Mouse (Mus musculus): ENCODE measurements around the gene Spats2l.

Spats2l gene

GRCm38 (mm10) chr1:57954376-57954765 is 180.4 kb downstream of the Spats2l start:
- ATAC-seq (ENCODE audit: insufficient number of reproducible peaks, low FRiP score, low TSS enrichment) = no peak

DNA sequence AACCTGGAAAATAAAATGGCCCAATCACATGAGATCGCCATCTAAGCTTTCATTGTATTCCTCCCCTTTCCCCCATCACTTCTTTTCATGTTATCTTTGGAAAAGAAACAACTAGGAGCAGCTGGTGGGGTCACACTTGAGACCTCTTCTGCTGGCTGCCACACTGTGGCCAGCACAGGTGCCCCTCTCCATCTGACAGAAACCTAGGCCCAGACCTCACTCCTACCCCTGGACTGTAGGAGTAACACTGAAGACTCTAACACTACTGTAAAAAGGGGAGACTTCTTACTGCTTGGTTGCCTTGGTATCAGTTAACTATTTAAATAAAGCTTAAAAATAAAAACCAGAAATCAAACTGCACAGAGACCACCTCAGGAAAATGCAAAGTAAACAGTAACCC is 181.8 kb downstream of the Spats2l start:
- no peak for ATAC-seq (ENCODE audit: insufficient number of reproducible peaks, low FRiP score, low TSS enrichment)

DNA sequence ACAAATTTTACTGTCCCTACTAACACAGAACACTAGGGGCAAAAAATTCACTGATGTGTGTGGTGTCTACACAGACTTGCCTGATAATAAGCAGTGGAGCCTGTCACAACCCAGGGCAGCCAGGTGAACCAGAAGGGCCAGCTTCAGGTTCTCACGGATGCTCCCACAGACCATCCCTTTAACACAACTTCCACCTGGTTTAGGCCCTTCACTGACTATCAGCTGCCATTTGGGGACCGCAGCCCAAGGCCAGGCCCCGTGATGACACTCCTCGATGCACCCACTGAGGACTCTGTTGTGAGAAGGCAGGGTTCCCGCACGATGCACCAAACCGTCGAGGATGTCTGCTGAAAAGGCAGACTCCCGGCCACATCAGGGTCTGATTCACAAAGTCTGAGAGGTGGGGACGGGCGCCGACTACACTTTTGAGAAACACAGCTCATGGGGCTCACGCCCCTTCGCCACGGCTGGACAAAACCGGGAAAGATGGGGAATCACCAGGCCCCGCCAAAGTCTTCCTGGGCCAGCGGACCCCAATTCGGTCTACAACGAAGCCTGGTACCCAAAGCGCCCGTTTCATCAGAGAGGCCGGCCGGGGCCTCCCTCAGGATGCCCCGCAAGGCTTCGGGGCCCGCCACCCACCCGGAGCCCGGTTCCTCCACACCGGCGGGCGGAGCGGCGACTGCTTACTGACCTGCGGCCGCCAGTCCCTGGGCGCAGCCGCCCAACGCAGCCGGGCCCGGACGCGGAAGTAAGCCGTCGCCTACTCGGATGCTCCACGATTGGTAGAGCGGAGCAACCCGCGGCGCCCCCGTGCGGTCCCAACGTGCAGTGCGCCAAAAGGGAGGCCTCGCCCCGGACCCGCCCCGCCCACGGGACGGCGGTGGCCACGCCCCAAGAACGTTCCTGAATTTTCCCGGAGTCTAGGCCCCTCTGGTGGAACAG is 195.6 kb downstream of the Spats2l start:
- peak; percentile 97 for ATAC-seq (ENCODE audit: insufficient number of reproducible peaks, low FRiP score, low TSS enrichment)

- ATAC-seq (ENCODE audit: insufficient number of reproducible peaks, low FRiP score, low TSS enrichment) = no peak
These were observed 197.6 kb downstream of the Spats2l start for GRCm38 (mm10) chr1:57971588-57971987.

- no peak for ATAC-seq (ENCODE audit: insufficient number of reproducible peaks, low FRiP score, low TSS enrichment)
These were observed 202.9 kb downstream of the Spats2l start for GRCm38 (mm10) chr1:57976860-57977259.

- no peak for ATAC-seq (ENCODE audit: insufficient number of reproducible peaks, low FRiP score, low TSS enrichment)
These were observed 215.2 kb downstream of the Spats2l start for GRCm38 (mm10) chr1:57989052-57989600.

- no peak for ATAC-seq (ENCODE audit: insufficient number of reproducible peaks, low FRiP score, low TSS enrichment)
These were observed 217.3 kb downstream of the Spats2l start for GRCm38 (mm10) chr1:57991277-57991676.

DNA sequence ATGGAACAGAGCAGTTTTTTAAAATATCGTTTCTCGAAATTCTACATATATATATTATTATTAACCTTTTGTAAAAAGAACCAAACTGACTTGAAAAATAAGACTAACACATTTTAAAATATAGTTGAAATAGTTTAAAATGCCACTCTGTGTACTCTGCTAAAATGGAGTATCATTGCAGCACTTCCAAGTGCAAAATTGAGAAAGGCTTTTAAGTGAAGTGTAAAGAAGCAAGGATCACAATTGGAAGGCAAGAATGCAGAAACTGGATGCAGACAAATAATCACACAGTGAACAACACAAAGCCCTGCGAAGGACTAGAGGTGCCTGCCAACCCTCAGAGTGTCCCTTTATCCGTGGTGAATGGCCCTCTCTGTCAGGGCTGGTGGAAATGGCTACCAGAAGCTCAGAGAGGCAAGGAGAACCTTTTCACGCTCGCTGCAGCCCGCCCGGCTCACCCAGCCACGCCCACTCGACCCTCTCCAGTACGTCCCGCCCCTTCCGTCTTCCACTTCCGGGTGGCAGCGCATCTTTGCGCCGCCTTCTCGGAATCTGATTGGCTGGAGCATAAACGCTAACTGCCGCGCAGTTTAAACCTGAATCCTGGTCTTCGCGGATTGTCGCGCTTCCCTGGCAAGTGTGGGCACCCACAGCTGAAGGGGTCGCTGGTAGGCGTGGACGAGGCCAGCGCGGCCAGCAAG is 221.6 kb downstream of the Spats2l start, which contains the start of gene Sgo2a:
Sgo2a (plus strand) TSS at position 540 of the 701 bp plus-strand sequence.
- ATAC-seq (ENCODE audit: insufficient number of reproducible peaks, low FRiP score, low TSS enrichment) = peak; percentile 99

DNA sequence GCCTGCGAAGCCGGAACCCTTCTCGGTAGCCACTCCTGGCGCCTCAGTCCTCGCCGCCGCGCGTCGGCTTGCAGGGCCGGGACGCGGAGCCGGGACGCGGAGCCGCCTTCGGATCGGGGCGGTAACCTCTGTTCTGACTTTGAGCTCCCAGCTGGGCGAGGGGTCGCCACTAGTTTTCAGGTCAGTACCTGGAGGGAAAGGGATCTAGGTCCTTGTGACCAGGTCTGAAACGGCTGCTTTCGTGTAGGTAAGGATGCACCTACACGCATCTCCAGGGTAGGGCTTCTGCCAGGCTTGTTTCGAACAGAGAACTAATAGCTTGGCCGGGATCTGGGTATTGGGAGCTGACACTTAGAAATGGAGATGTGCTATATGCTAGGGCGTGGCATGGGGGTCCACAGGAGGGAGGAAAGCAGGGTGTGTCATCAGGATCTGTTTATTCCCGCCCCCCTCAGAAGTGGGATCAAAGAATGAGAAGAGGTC is 222.2 kb downstream of the Spats2l start:
- ATAC-seq (ENCODE audit: insufficient number of reproducible peaks, low FRiP score, low TSS enrichment) = no peak; the same call in 1 of the 2 replicates
